Mouse (Mus musculus): ENCODE data around the gene Ksr2. TPM values are rescaled to one million over a fixed set of nuclear protein-coding genes. Genes with fewer than 3 reads are reported as not detected.

Ksr2 gene
- total and polyA plus RNA-seq, 2 experiments from 2014 or later, result 6.3 to 12.6 TPM

GRCm38 (mm10) chr5:117635838-117636237 is 222.0 kb downstream of the Ksr2 start:
- no peak overlapping the region for H3K9ac ChIP-seq (replicated peaks; ENCODE audit: low read length)
- no peaks in the 10 kb centered on the region for H3K36me3 ChIP-seq (ENCODE audit: insufficient read depth, low read length)
- no peak for DNase-seq (ENCODE audit: low spot score)
- no peaks in the 10 kb centered on the region for H3K27me3 ChIP-seq (ENCODE audit: insufficient read depth, low read length)
- H3K4me1 ChIP-seq (ENCODE audit: insufficient read depth, low read length), result no peaks in the 10 kb centered on the region
- no peak for TF ChIP-seq CTCF (IDR thresholded peaks at IDR 0.05; ENCODE audit: low read depth)
- ATAC-seq, result no peak
- 89% methylated on average over 5 of the region's 5 CpGs for WGBS
- no peaks in the 10 kb centered on the region for H3K9me3 ChIP-seq (ENCODE audit: low read length)
- H3K4me3 ChIP-seq (ENCODE audit: low read length), result no peak overlapping the region
- H3K4me2 ChIP-seq (ENCODE audit: low read depth, low read length), result no peak overlapping the region
- H3K27ac ChIP-seq, result no peak overlapping the region

- no peak for TF ChIP-seq CTCF (IDR thresholded peaks at IDR 0.05; ENCODE audit: low read depth)
- no peak overlapping the region for H3K9ac ChIP-seq (replicated peaks; ENCODE audit: low read length)
- no peaks in the 10 kb centered on the region for H3K27me3 ChIP-seq (ENCODE audit: insufficient read depth, low read length)
- H3K4me2 ChIP-seq (ENCODE audit: low read depth, low read length), result no peak overlapping the region
- ATAC-seq, result no peak
- H3K4me1 ChIP-seq (ENCODE audit: insufficient read depth, low read length), result no peaks in the 10 kb centered on the region
- H3K36me3 ChIP-seq (ENCODE audit: insufficient read depth, low read length), result no peaks in the 10 kb centered on the region
- H3K9me3 ChIP-seq (ENCODE audit: low read length), result no peaks in the 10 kb centered on the region
- H3K4me3 ChIP-seq (ENCODE audit: low read length), result no peak overlapping the region
- DNase-seq (ENCODE audit: low spot score), result no peak
- 85% methylated on average over 6 of the region's 6 CpGs for WGBS
- no peak overlapping the region for H3K27ac ChIP-seq
These were observed 227.8 kb downstream of the Ksr2 start for GRCm38 (mm10) chr5:117641585-117641984.

GRCm38 (mm10) chr5:117651238-117651886 is 237.6 kb downstream of the Ksr2 start:
- Histone ChIP-seq H3K4me1 (ENCODE audit: insufficient read depth, low read length) (no peaks in the 10 kb centered on the region), H3K9ac (replicated peaks; ENCODE audit: low read length) (no peak overlapping the region), H3K36me3 (ENCODE audit: insufficient read depth, low read length) (no peaks in the 10 kb centered on the region), H3K27ac (no peak overlapping the region), H3K4me3 (ENCODE audit: low read length) (no peak overlapping the region), H3K9me3 (ENCODE audit: low read length) (no peaks in the 10 kb centered on the region), H3K27me3 (ENCODE audit: insufficient read depth, low read length) (no peaks in the 10 kb centered on the region), H3K4me2 (ENCODE audit: low read depth, low read length) (no peak overlapping the region)
- 78% methylated on average over 14 of the region's 14 CpGs for WGBS
- DNase-seq (ENCODE audit: low spot score) (no peak), ATAC-seq (no peak)
- TF ChIP-seq CTCF (IDR thresholded peaks at IDR 0.05; ENCODE audit: low read depth), result no peak

- H3K4me1 ChIP-seq (ENCODE audit: insufficient read depth, low read length), result no peaks in the 10 kb centered on the region
- no peaks in the 10 kb centered on the region for H3K27me3 ChIP-seq (ENCODE audit: insufficient read depth, low read length)
- WGBS, result 29% methylated on average over 6 of the region's 6 CpGs
- peak; percentile 22 for TF ChIP-seq CTCF (IDR thresholded peaks at IDR 0.05; ENCODE audit: low read depth)
- no peak overlapping the region for H3K27ac ChIP-seq
- no peak overlapping the region for H3K9ac ChIP-seq (replicated peaks; ENCODE audit: low read length)
- no peak overlapping the region for H3K4me2 ChIP-seq (ENCODE audit: low read depth, low read length)
- H3K9me3 ChIP-seq (ENCODE audit: low read length), result no peaks in the 10 kb centered on the region
- no peak overlapping the region for H3K4me3 ChIP-seq (ENCODE audit: low read length)
- ATAC-seq (no peak), DNase-seq (ENCODE audit: low spot score) (peak; percentile 56)
- no peaks in the 10 kb centered on the region for H3K36me3 ChIP-seq (ENCODE audit: insufficient read depth, low read length)
These were observed 244.8 kb downstream of the Ksr2 start for GRCm38 (mm10) chr5:117658641-117659040.

GRCm38 (mm10) chr5:117659596-117659995 is 245.8 kb downstream of the Ksr2 start:
- ATAC-seq (no peak), DNase-seq (ENCODE audit: low spot score) (no peak)
- no peak overlapping the region for H3K4me2 ChIP-seq (ENCODE audit: low read depth, low read length)
- no peaks in the 10 kb centered on the region for H3K4me1 ChIP-seq (ENCODE audit: insufficient read depth, low read length)
- TF ChIP-seq CTCF (IDR thresholded peaks at IDR 0.05; ENCODE audit: low read depth), result no peak
- H3K27ac ChIP-seq, result no peak overlapping the region
- no peaks in the 10 kb centered on the region for H3K9me3 ChIP-seq (ENCODE audit: low read length)
- no peak overlapping the region for H3K9ac ChIP-seq (replicated peaks; ENCODE audit: low read length)
- 70% methylated on average over 13 of the region's 13 CpGs for WGBS
- no peaks in the 10 kb centered on the region for H3K27me3 ChIP-seq (ENCODE audit: insufficient read depth, low read length)
- H3K36me3 ChIP-seq (ENCODE audit: insufficient read depth, low read length), result no peaks in the 10 kb centered on the region
- H3K4me3 ChIP-seq (ENCODE audit: low read length), result no peak overlapping the region

- no peak for TF ChIP-seq CTCF (IDR thresholded peaks at IDR 0.05; ENCODE audit: low read depth)
- no peak overlapping the region for H3K9ac ChIP-seq (replicated peaks; ENCODE audit: low read length)
- H3K4me3 ChIP-seq (ENCODE audit: low read length), result no peak overlapping the region
- no peaks in the 10 kb centered on the region for H3K27me3 ChIP-seq (ENCODE audit: insufficient read depth, low read length)
- no peaks in the 10 kb centered on the region for H3K9me3 ChIP-seq (ENCODE audit: low read length)
- H3K4me2 ChIP-seq (ENCODE audit: low read depth, low read length), result no peak overlapping the region; the same call in 1 of the 2 replicates
- DNase-seq (ENCODE audit: low spot score) (no peak), ATAC-seq (no peak)
- no peak overlapping the region for H3K27ac ChIP-seq
- H3K36me3 ChIP-seq (ENCODE audit: insufficient read depth, low read length), result no peaks in the 10 kb centered on the region
- WGBS, result 13% methylated on average over 9 of the region's 9 CpGs
- peaks cover 12% of the 10 kb centered on the region; the same call in 1 of the 2 replicates for H3K4me1 ChIP-seq (ENCODE audit: insufficient read depth, low read length)
These were observed 251.4 kb downstream of the Ksr2 start for GRCm38 (mm10) chr5:117665181-117665580.

- no peaks in the 10 kb centered on the region for H3K36me3 ChIP-seq (ENCODE audit: insufficient read depth, low read length)
- no peak for TF ChIP-seq CTCF (IDR thresholded peaks at IDR 0.05; ENCODE audit: low read depth)
- H3K4me3 ChIP-seq (ENCODE audit: low read length), result no peak overlapping the region
- WGBS, result 44% methylated on average over 3 of the region's 4 CpGs
- ATAC-seq (no peak), DNase-seq (ENCODE audit: low spot score) (no peak)
- no peaks in the 10 kb centered on the region for H3K27me3 ChIP-seq (ENCODE audit: insufficient read depth, low read length)
- H3K9me3 ChIP-seq (ENCODE audit: low read length), result no peaks in the 10 kb centered on the region
- H3K9ac ChIP-seq (replicated peaks; ENCODE audit: low read length), result no peak overlapping the region
- no peak overlapping the region for H3K4me2 ChIP-seq (ENCODE audit: low read depth, low read length)
- no peak overlapping the region for H3K27ac ChIP-seq
- peaks cover 12% of the 10 kb centered on the region; the same call in 1 of the 2 replicates for H3K4me1 ChIP-seq (ENCODE audit: insufficient read depth, low read length)
These were observed 253.5 kb downstream of the Ksr2 start for GRCm38 (mm10) chr5:117667314-117667713.

Measured in hindbrain, postnatal 0 days (tissue).